Mouse (Mus musculus): ENCODE measurements around the gene Gnai2. TPM values are rescaled to one million over a fixed set of nuclear protein-coding genes. Genes with fewer than 3 reads are reported as not detected.

Gene Gnai2
- 271 TPM for polyA plus RNA-seq (2017; shearing (Covaris generic))

GRCm38 (mm10) chr9:107635279-107636028, at the start of gene Gnai2:
TSS of gene Gnai2 (minus strand) at chr9:107635367.

GRCm38 (mm10) chr9:107679501-107679900, 44.3 kb upstream of the Gnai2 start, which contains the start of gene Gnat1:
TSS of gene Gnat1 (minus strand) at chr9:107679712.

DNA sequence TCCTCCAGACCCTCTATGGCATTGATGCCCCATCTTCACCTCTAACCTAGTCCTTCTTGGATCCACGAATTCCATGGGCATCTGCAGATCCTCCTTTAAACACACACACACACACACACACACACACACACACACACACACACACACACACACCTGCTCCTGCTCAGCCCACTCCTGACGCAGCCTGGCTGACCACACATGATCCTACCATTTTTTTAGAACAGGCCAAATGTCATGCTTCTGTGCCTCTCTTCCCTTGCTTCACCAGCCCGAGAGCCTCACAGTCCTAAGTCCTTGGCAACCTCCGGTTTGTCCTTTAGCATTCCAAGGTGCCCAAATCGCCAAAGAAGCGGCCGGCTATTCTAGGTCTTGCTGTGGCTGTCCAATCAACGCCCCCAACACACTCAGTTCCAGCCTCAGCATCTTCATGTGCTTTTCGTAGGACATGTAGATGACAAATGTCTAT, 34.3 kb upstream of the Gnai2 start, which contains the start of gene Slc38a3:
Gene Slc38a3 (minus strand): TSS at position 51 of the 466 bp plus-strand sequence.

DNA sequence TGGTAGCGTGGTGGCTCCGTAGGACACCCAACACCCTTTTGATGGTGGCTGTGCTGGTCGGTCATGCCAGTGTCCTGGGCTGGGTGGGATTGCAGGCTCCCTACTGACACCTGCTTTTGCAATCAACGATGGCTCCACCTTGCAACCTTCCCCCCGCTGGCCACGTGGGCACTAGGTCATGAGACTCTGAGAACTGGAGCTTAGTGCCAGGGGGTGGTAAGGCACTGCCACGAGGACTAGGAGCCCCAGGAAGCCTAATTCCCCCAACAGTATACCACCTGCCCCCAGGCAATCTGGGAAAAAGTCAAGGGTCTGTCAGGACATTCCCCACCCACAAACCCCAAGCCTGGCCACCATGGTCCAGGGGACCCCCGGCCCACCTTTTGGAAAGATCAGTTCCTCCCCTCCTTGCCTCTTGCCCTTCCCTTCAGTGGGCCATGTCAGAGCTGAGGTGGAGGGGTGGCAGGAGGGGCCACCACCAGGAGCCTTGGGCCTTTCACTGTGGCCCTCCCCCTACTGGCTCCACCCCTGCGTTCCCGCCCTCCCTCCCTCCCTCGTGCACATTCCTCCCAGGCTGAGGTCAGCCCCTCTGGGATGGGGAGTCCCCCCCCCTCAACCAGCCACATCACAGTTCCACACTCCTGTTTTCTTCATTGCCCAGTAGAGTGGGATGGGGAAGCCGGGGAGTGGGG, 26.3 kb downstream of the Gnai2 start, which contains the start of gene Sema3b:
Gene Sema3b (minus strand): TSS at position 489 of the 692 bp plus-strand sequence.

GRCm38 (mm10) chr9:107586974-107587832, 48.0 kb downstream of the Gnai2 start, which contains the start of gene Ifrd2:
TSS of gene Ifrd2 (plus strand) at chr9:107587642.

DNA sequence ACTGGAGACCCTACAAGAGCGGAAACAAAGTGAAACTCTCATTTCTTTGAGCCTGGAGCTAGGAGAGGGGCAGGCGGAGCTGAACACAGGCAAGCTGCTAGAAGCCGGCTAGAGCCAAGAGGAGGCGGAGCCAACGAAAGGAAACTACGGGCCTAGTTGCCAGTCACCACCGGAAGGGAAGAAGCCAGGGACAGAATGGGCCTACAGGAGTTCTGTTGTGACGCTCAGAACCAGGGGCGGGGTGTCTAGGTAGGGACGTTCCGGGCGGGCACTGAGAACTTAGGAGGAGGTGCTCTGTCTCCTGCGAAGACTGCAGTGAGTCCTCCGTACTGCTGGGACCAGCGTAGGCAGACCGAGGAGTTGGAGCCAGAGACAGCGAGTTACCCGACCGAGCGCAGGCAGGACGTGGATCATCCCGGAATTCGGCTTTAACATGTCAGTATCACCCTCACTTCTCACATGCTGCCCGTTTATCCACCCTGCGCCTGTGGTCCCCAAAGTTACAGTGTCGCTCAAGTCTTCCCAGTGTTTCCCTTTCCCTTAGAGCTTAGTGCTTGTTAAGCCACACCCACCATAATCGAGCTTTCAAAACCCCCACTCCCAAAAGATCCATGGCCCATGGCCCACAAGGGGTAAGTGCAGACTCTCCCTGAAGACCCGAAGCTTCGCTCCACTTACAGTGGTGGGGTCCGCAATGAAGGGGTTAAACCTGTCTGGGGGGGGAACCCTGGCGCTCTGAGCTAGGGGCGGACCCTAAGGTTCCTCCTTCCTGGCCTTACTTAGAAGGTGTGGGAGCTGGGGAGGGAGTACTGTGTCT, 54.5 kb downstream of the Gnai2 start, which contains the start of gene Hyal3:
Gene Hyal3 (plus strand): TSS at position 318 of the 817 bp plus-strand sequence.

GRCm38 (mm10) chr9:107578587-107578986, 56.6 kb downstream of the Gnai2 start, which contains the start of gene Naa80:
TSS of gene Naa80 (plus strand) at chr9:107578887.

DNA sequence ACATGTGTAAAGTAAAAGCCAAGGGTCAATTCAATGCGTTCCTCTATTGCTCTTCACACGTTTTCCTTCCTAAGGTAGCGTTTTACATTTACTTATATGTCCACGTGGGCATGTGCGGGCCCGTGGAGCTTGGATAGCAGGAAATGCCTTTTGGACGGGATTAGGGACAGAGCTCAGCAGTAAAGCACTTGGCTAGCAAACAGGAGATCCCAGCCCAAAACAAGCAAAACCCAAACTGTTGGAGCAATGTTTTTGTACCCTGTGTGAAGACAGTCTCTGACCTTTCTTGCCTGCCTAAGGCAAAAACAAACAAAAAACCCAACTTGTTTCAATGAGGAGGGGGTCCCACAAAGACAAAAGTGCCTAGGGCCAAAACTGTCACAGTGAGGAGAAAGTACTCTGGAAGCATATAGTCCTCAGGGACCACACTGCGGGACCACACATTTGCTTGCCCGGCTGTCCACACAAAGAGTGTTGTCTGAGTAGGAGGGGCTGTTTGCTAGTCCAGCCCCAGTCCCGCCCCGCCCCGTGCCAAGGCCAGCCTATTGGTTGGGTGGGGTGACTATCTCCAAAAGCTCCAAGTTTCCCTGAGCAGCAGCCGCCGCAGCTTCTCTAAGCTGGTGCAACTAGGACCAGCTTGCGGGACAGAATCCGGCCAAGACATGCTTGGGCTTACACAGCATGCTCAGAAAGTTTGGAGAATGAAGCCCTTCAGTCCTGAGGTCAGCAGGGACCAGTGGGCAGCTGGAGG, 58.6 kb downstream of the Gnai2 start, which contains the start of gene Hyal1:
Gene Hyal1 (plus strand): TSS at position 571 of the 751 bp plus-strand sequence.

GRCm38 (mm10) chr9:107567702-107568319, 67.4 kb downstream of the Gnai2 start, which contains the start of gene Hyal2:
TSS of gene Hyal2 (plus strand) at chr9:107567945.

Other genes starting within 250 kb of the Gnai2 start
- 1.0 TPM for gene Cacna2d2, start 235.8 kb downstream of the Gnai2 start, polyA plus RNA-seq (2017; shearing (Covaris generic))
- 54.4 TPM for gene Tmem115, start 101.4 kb downstream of the Gnai2 start, polyA plus RNA-seq (2017; shearing (Covaris generic))
- gene Cyb561d2, start 93.2 kb downstream of the Gnai2 start, polyA plus RNA-seq (2017; shearing (Covaris generic)), result 66.6 TPM
- 64.2 TPM for gene Nprl2, start 93.1 kb downstream of the Gnai2 start, polyA plus RNA-seq (2017; shearing (Covaris generic))
- gene Zmynd10, start 88.1 kb downstream of the Gnai2 start, polyA plus RNA-seq (2017; shearing (Covaris generic)), result 3.3 TPM
- gene Rassf1, start 83.8 kb downstream of the Gnai2 start, polyA plus RNA-seq (2017; shearing (Covaris generic)), result 88.1 TPM
- gene Tusc2, start 72.1 kb downstream of the Gnai2 start, polyA plus RNA-seq (2017; shearing (Covaris generic)), result 9.4 TPM
- gene Hyal2, start 67.4 kb downstream of the Gnai2 start, polyA plus RNA-seq (2017; shearing (Covaris generic)), result 16.6 TPM
- 6.5 TPM for gene Hyal1, start 58.4 kb downstream of the Gnai2 start, polyA plus RNA-seq (2017; shearing (Covaris generic))
- gene Naa80, start 56.5 kb downstream of the Gnai2 start, polyA plus RNA-seq (2017; shearing (Covaris generic)), result 23.5 TPM
- 0.65 TPM for gene Hyal3, start 54.5 kb downstream of the Gnai2 start, polyA plus RNA-seq (2017; shearing (Covaris generic))
- 23.7 TPM for gene Ifrd2, start 47.7 kb downstream of the Gnai2 start, polyA plus RNA-seq (2017; shearing (Covaris generic))
- gene Sema3b, start 26.1 kb downstream of the Gnai2 start, polyA plus RNA-seq (2017; shearing (Covaris generic)), result not detected
- gene Slc38a3, start 34.2 kb upstream of the Gnai2 start, polyA plus RNA-seq (2017; shearing (Covaris generic)), result not detected
- 0.50 TPM for gene Gnat1, start 44.3 kb upstream of the Gnai2 start, polyA plus RNA-seq (2017; shearing (Covaris generic))
- gene Sema3f, start 75.1 kb upstream of the Gnai2 start, polyA plus RNA-seq (2017; shearing (Covaris generic)), result not detected
- gene Rbm5, start 135.6 kb upstream of the Gnai2 start, polyA plus RNA-seq (2017; shearing (Covaris generic)), result 359 TPM
- gene Rbm6, start 237.9 kb upstream of the Gnai2 start, polyA plus RNA-seq (2017; shearing (Covaris generic)), result 118 TPM